Mouse (Mus musculus): ENCODE results near the gene Dock1.

GRCm38 (mm10) chr7:135024531-135024930 is 354.1 kb downstream of the Dock1 start:
- TF ChIP-seq CTCF (IDR thresholded peaks at IDR 0.05; ENCODE audit: insufficient read depth, low read depth, low read length) (no peak), POLR2A (IDR thresholded peaks at IDR 0.05; ENCODE audit: insufficient read depth, low read depth, low read length) (no peak)
